15 mouse cellular contexts compared by ENCODE assay signal in genomic region chr2:114763276-114763675, GRCm38 (mm10).
"Had no signal": no experiment of that assay in that cellular context is flagged by ENCODE, and none has a peak within 500 bp of the region (broad histone marks: within the 10 kb centered on the region; RNA-seq: fewer than 3 reads in every experiment).

No protein-coding gene starts in this region.

- H3K4me1 ChIP-seq: limb, embryonic 10.5 days; liver, embryonic 15.5 days; midbrain, embryonic 10.5 days; neural tube, embryonic 15.5 days had no signal

- H3K9ac ChIP-seq: liver, embryonic 15.5 days; neural tube, embryonic 15.5 days had no signal

- H3K27me3 ChIP-seq: liver, embryonic 15.5 days; neural tube, embryonic 15.5 days had no signal

- H3K36me3 ChIP-seq: limb, embryonic 10.5 days; liver, embryonic 15.5 days; midbrain, embryonic 10.5 days; neural tube, embryonic 15.5 days had no signal

- H3K4me2 ChIP-seq: liver, embryonic 11.5 days; liver, embryonic 15.5 days; neural tube, embryonic 15.5 days had no signal

- H3K27ac ChIP-seq: layer of hippocampus, adult 2 months; limb, embryonic 10.5 days; liver, embryonic 15.5 days; midbrain, embryonic 10.5 days; neural tube, embryonic 15.5 days had no signal

- DNase-seq: kidney, postnatal 10 days; kidney, postnatal 4 days; lung, adult 2 months; lung, postnatal 4 days; right cerebral cortex, adult 18-20 months; right cerebral cortex, postnatal 25 days; thymus, postnatal 36 days had no signal

- H3K4me3 ChIP-seq: layer of hippocampus, adult 2 months; limb, embryonic 10.5 days; liver, embryonic 15.5 days; midbrain, embryonic 10.5 days; myocyte; neural tube, embryonic 15.5 days had no signal

- ATAC-seq: lung, postnatal 0 days had no signal

- H3K9me3 ChIP-seq: limb, embryonic 10.5 days; liver, embryonic 15.5 days; midbrain, embryonic 10.5 days; neural tube, embryonic 15.5 days had no signal
